Mouse (Mus musculus): Measurements from ENCODE around the gene Necap2. TPM values are rescaled to one million over a fixed set of nuclear protein-coding genes. Genes with fewer than 3 reads are reported as not detected.

The Necap2 gene
- polyA plus RNA-seq (2014; fragmentation: Nextera tagmentation; extraction: Ambion mirVana) = 67.0 and 77.1 TPM in 2 replicates

- WGBS = under 1% methylated on average over 67 of the region's 67 CpGs
- Histone ChIP-seq H3K27me3 (ENCODE audit: control insufficient read depth, insufficient read depth, low read length) (no peaks in the 10 kb centered on the region), H3K4me2 (replicated peaks; ENCODE audit: low read depth, low read length) (peak within 1 kb of the TSS; percentile 98), H3K9ac (replicated peaks; ENCODE audit: low read depth, low read length) (peak within 1 kb of the TSS; percentile 92), H3K4me3 (ENCODE audit: low read depth, low read length) (peak within 1 kb of the TSS; percentile 98), H3K36me3 (ENCODE audit: control insufficient read depth, insufficient read depth, low read length) (peaks cover 4% of the 10 kb centered on the region), H3K9me3 (ENCODE audit: control insufficient read depth, low read depth, low read length) (no peaks in the 10 kb centered on the region), H3K27ac (ENCODE audit: low read length) (peak within 1 kb of the TSS; percentile 33; the same call in 1 of the 2 replicates), H3K4me1 (ENCODE audit: control insufficient read depth, insufficient read depth, low read length) (peaks cover 10% of the 10 kb centered on the region; the same call in 1 of the 2 replicates)
- ATAC-seq (ENCODE audit: insufficient number of reproducible peaks, insufficient read depth, low FRiP score, low read depth) = peak; percentile 93
Observed at GRCm38 (mm10) chr4:141077681-141078509, at the start of gene Necap2. TSS of gene Necap2 (minus strand) at chr4:141078357.

- Histone ChIP-seq H3K27me3 (ENCODE audit: control insufficient read depth, insufficient read depth, low read length) (no peaks in the 10 kb centered on the region), H3K9ac (replicated peaks; ENCODE audit: low read depth, low read length) (no peak overlapping the region), H3K4me3 (ENCODE audit: low read depth, low read length) (no peak overlapping the region), H3K4me1 (ENCODE audit: control insufficient read depth, insufficient read depth, low read length) (peaks cover 4% of the 10 kb centered on the region; the same call in 1 of the 2 replicates), H3K4me2 (replicated peaks; ENCODE audit: low read depth, low read length) (no peak overlapping the region), H3K27ac (ENCODE audit: low read length) (no peak overlapping the region), H3K9me3 (ENCODE audit: control insufficient read depth, low read depth, low read length) (no peaks in the 10 kb centered on the region), H3K36me3 (ENCODE audit: control insufficient read depth, insufficient read depth, low read length) (peaks cover 15% of the 10 kb centered on the region)
- no peak for ATAC-seq (ENCODE audit: insufficient number of reproducible peaks, insufficient read depth, low FRiP score, low read depth)
- WGBS = 15% methylated on average over 1 of the region's 1 CpGs
Observed at GRCm38 (mm10) chr4:141123065-141123464, 44.9 kb upstream of the Necap2 start.

- no peak for ATAC-seq (ENCODE audit: insufficient number of reproducible peaks, insufficient read depth, low FRiP score, low read depth)
- Histone ChIP-seq H3K4me2 (replicated peaks; ENCODE audit: low read depth, low read length) (no peak overlapping the region), H3K9ac (replicated peaks; ENCODE audit: low read depth, low read length) (no peak overlapping the region), H3K27ac (ENCODE audit: low read length) (no peak overlapping the region), H3K4me1 (ENCODE audit: control insufficient read depth, insufficient read depth, low read length) (peaks cover 4% of the 10 kb centered on the region; the same call in 1 of the 2 replicates), H3K9me3 (ENCODE audit: control insufficient read depth, low read depth, low read length) (no peaks in the 10 kb centered on the region), H3K4me3 (ENCODE audit: low read depth, low read length) (no peak overlapping the region), H3K36me3 (ENCODE audit: control insufficient read depth, insufficient read depth, low read length) (peaks cover 19% of the 10 kb centered on the region), H3K27me3 (ENCODE audit: control insufficient read depth, insufficient read depth, low read length) (no peaks in the 10 kb centered on the region)
- 81% methylated on average over 7 of the region's 7 CpGs for WGBS
Observed at GRCm38 (mm10) chr4:141122663-141123062, 44.5 kb upstream of the Necap2 start.

- Histone ChIP-seq H3K9me3 (ENCODE audit: control insufficient read depth, low read depth, low read length) (no peaks in the 10 kb centered on the region), H3K36me3 (ENCODE audit: control insufficient read depth, insufficient read depth, low read length) (peaks cover 30% of the 10 kb centered on the region), H3K27me3 (ENCODE audit: control insufficient read depth, insufficient read depth, low read length) (no peaks in the 10 kb centered on the region), H3K4me1 (ENCODE audit: control insufficient read depth, insufficient read depth, low read length) (peaks cover 4% of the 10 kb centered on the region; the same call in 1 of the 2 replicates), H3K4me2 (replicated peaks; ENCODE audit: low read depth, low read length) (no peak overlapping the region), H3K9ac (replicated peaks; ENCODE audit: low read depth, low read length) (no peak overlapping the region), H3K4me3 (ENCODE audit: low read depth, low read length) (no peak overlapping the region), H3K27ac (ENCODE audit: low read length) (no peak overlapping the region)
- peak; percentile 56; the same call in 1 of the 2 replicates for ATAC-seq (ENCODE audit: insufficient number of reproducible peaks, insufficient read depth, low FRiP score, low read depth)
- WGBS = 23% methylated on average over 11 of the region's 11 CpGs
Observed at GRCm38 (mm10) chr4:141120700-141121099, 42.5 kb upstream of the Necap2 start.

- H3K4me2 ChIP-seq (replicated peaks; ENCODE audit: low read depth, low read length) = no peak overlapping the region
- peaks cover 7% of the 10 kb centered on the region; the same call in 1 of the 2 replicates for H3K4me1 ChIP-seq (ENCODE audit: control insufficient read depth, insufficient read depth, low read length)
- WGBS = 57% methylated on average over 4 of the region's 4 CpGs
- no peak overlapping the region for H3K4me3 ChIP-seq (ENCODE audit: low read depth, low read length)
- no peaks in the 10 kb centered on the region for H3K27me3 ChIP-seq (ENCODE audit: control insufficient read depth, insufficient read depth, low read length)
- no peak overlapping the region for H3K9ac ChIP-seq (replicated peaks; ENCODE audit: low read depth, low read length)
- peaks cover 39% of the 10 kb centered on the region for H3K36me3 ChIP-seq (ENCODE audit: control insufficient read depth, insufficient read depth, low read length)
- no peak overlapping the region for H3K27ac ChIP-seq (ENCODE audit: low read length)
- H3K9me3 ChIP-seq (ENCODE audit: control insufficient read depth, low read depth, low read length) = no peaks in the 10 kb centered on the region
- ATAC-seq (ENCODE audit: insufficient number of reproducible peaks, insufficient read depth, low FRiP score, low read depth) = no peak
Observed at GRCm38 (mm10) chr4:141118691-141119090, 40.5 kb upstream of the Necap2 start.

GRCm38 (mm10) chr4:141115398-141115797, 37.2 kb upstream of the Necap2 start:
- Histone ChIP-seq H3K4me3 (ENCODE audit: low read depth, low read length) (no peak overlapping the region), H3K27me3 (ENCODE audit: control insufficient read depth, insufficient read depth, low read length) (no peaks in the 10 kb centered on the region), H3K9me3 (ENCODE audit: control insufficient read depth, low read depth, low read length) (peaks cover under 1% of the 10 kb centered on the region; the same call in 1 of the 2 replicates), H3K4me2 (replicated peaks; ENCODE audit: low read depth, low read length) (no peak overlapping the region), H3K4me1 (ENCODE audit: control insufficient read depth, insufficient read depth, low read length) (0 out of 2 replicates have a peak, but pooled peaks cover 3% of the 10 kb centered on the region), H3K27ac (ENCODE audit: low read length) (no peak overlapping the region), H3K36me3 (ENCODE audit: control insufficient read depth, insufficient read depth, low read length) (peaks cover 57% of the 10 kb centered on the region), H3K9ac (replicated peaks; ENCODE audit: low read depth, low read length) (no peak overlapping the region)
- no peak for ATAC-seq (ENCODE audit: insufficient number of reproducible peaks, insufficient read depth, low FRiP score, low read depth)
- 83% methylated on average over 8 of the region's 8 CpGs for WGBS

- ATAC-seq (ENCODE audit: insufficient number of reproducible peaks, insufficient read depth, low FRiP score, low read depth) = no peak
- no peak overlapping the region for H3K27ac ChIP-seq (ENCODE audit: low read length)
- 82% methylated on average over 6 of the region's 6 CpGs for WGBS
Observed at GRCm38 (mm10) chr4:141114521-141114981, 36.4 kb upstream of the Necap2 start.

GRCm38 (mm10) chr4:141113831-141114230, 35.7 kb upstream of the Necap2 start:
- Histone ChIP-seq H3K9ac (replicated peaks; ENCODE audit: low read depth, low read length) (no peak overlapping the region), H3K27me3 (ENCODE audit: control insufficient read depth, insufficient read depth, low read length) (no peaks in the 10 kb centered on the region), H3K4me3 (ENCODE audit: low read depth, low read length) (no peak overlapping the region), H3K4me2 (replicated peaks; ENCODE audit: low read depth, low read length) (no peak overlapping the region), H3K4me1 (ENCODE audit: control insufficient read depth, insufficient read depth, low read length) (0 out of 2 replicates have a peak, but pooled peaks cover 3% of the 10 kb centered on the region), H3K27ac (ENCODE audit: low read length) (no peak overlapping the region), H3K36me3 (ENCODE audit: control insufficient read depth, insufficient read depth, low read length) (peaks cover 55% of the 10 kb centered on the region), H3K9me3 (ENCODE audit: control insufficient read depth, low read depth, low read length) (peaks cover 4% of the 10 kb centered on the region; the same call in 1 of the 2 replicates)
- peak; percentile 44; the same call in 1 of the 2 replicates for ATAC-seq (ENCODE audit: insufficient number of reproducible peaks, insufficient read depth, low FRiP score, low read depth)
- 60% methylated on average over 7 of the region's 7 CpGs for WGBS

More at GRCm38 (mm10) chr4:141114521-141114981, 36.4 kb upstream of the Necap2 start:
- Histone ChIP-seq H3K9ac (replicated peaks; ENCODE audit: low read depth, low read length) (no peak overlapping the region), H3K27me3 (ENCODE audit: control insufficient read depth, insufficient read depth, low read length) (no peaks in the 10 kb centered on the region), H3K4me3 (ENCODE audit: low read depth, low read length) (no peak overlapping the region), H3K4me1 (ENCODE audit: control insufficient read depth, insufficient read depth, low read length) (0 out of 2 replicates have a peak, but pooled peaks cover 3% of the 10 kb centered on the region), H3K4me2 (replicated peaks; ENCODE audit: low read depth, low read length) (no peak overlapping the region), H3K9me3 (ENCODE audit: control insufficient read depth, low read depth, low read length) (peaks cover 4% of the 10 kb centered on the region; the same call in 1 of the 2 replicates), H3K36me3 (ENCODE audit: control insufficient read depth, insufficient read depth, low read length) (peaks cover 59% of the 10 kb centered on the region)
